Comparison of ENCODE assay signal across 10 mouse cellular contexts in the genomic region with DNA sequence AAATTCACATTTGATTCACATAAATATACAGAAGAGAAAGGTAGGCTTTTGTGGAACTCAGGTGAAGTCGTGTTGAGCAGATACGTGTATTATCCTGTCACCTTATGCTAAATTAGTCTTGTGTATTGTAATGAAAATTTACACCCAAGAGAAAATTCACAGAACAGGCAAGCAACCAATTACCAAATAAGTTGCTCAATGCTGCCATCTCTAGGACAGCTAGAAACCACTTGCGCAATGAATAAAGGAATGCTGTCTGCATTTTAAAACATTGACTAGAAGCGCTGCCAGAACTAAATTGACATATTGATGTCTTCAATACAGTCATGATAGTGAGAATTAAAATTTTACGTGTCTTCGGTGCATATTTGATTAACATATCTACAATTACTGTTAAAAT. TPM values are rescaled to one million over a fixed set of nuclear protein-coding genes. Genes with fewer than 3 reads are reported as not detected.
DNase-seq lines count a peak whose midpoint lies in the region; ATAC-seq and TF ChIP-seq lines count a peak whose summit lies in the region.
"Had no signal": no experiment of that assay in that cellular context is flagged by ENCODE, and none has a peak within 500 bp of the region (broad histone marks: within the 10 kb centered on the region; RNA-seq: fewer than 3 reads in every experiment).

No protein-coding gene starts in this region.

- H3K36me3 ChIP-seq in forebrain, embryonic 14.5 days (ENCODE audit: control insufficient read depth, insufficient read depth, low read length) = no peaks in the 10 kb centered on the region
- 0 out of 2 replicates have a peak, but pooled peaks cover under 1% of the 10 kb centered on the region for H3K36me3 ChIP-seq in forebrain, embryonic 13.5 days (ENCODE audit: poor library complexity, severe bottlenecking)
- H3K36me3 ChIP-seq in liver, embryonic 14.5 days (replicated peaks; ENCODE audit: control insufficient read depth, insufficient read depth, low read depth) = no peaks in the 10 kb centered on the region
- H3K36me3 ChIP-seq in liver, embryonic 12.5 days = no peaks in the 10 kb centered on the region

- peak; percentile 92 for DNase-seq in forebrain, embryonic 14.5 days (ENCODE audit: low spot score)
- no peak for DNase-seq in liver, embryonic 14.5 days (ENCODE audit: low read depth in 3 of 3, low spot score in 3 of 3)
- peak; percentile 41 for DNase-seq in ZHBTc4 (ENCODE audit: low read depth, low spot score)
- DNase-seq in testis, postnatal 14 days (ENCODE audit: low spot score) = no peak

- H3K27me3 ChIP-seq in forebrain, embryonic 14.5 days (replicated peaks; ENCODE audit: control insufficient read depth, insufficient read depth, low read length) = no peaks in the 10 kb centered on the region
- H3K27me3 ChIP-seq in forebrain, embryonic 13.5 days = no peaks in the 10 kb centered on the region
- peaks cover 47% of the 10 kb centered on the region for H3K27me3 ChIP-seq in liver, embryonic 14.5 days (ENCODE audit: control insufficient read depth, insufficient read depth, low read length)
- peaks cover 58% of the 10 kb centered on the region for H3K27me3 ChIP-seq in liver, embryonic 12.5 days (replicated peaks)

- no peak for TF ChIP-seq EP300 in liver, embryonic 14.5 days (IDR thresholded peaks at IDR 0.05; ENCODE audit: low read depth)

- peak; percentile 26; the same call in 1 of the 2 replicates for TF ChIP-seq CTCF in liver, embryonic 14.5 days (IDR thresholded peaks at IDR 0.05; ENCODE audit: low read depth)

- no peak overlapping the region for H3K9ac ChIP-seq in forebrain, embryonic 14.5 days (ENCODE audit: low read length)
- no peak overlapping the region for H3K9ac ChIP-seq in forebrain, embryonic 13.5 days
- no peak overlapping the region for H3K9ac ChIP-seq in liver, embryonic 14.5 days (replicated peaks)
- no peak overlapping the region for H3K9ac ChIP-seq in liver, embryonic 12.5 days
- H3K9ac ChIP-seq: heart, embryonic 13.5 days had no signal

- H3K9me3 ChIP-seq in forebrain, embryonic 14.5 days (replicated peaks; ENCODE audit: control insufficient read depth, low read length) = no peaks in the 10 kb centered on the region
- no peaks in the 10 kb centered on the region for H3K9me3 ChIP-seq in forebrain, embryonic 13.5 days (replicated peaks)
- H3K9me3 ChIP-seq in liver, embryonic 14.5 days (ENCODE audit: control insufficient read depth, low read length) = no peaks in the 10 kb centered on the region
- no peaks in the 10 kb centered on the region for H3K9me3 ChIP-seq in liver, embryonic 12.5 days (replicated peaks)
- H3K9me3 ChIP-seq: heart, embryonic 13.5 days had no signal

- no peak overlapping the region for H3K4me2 ChIP-seq in forebrain, embryonic 14.5 days (ENCODE audit: low read length)
- H3K4me2 ChIP-seq in forebrain, embryonic 13.5 days = no peak overlapping the region
- no peak overlapping the region for H3K4me2 ChIP-seq in liver, embryonic 14.5 days (ENCODE audit: low read depth)
- H3K4me2 ChIP-seq in liver, embryonic 12.5 days = no peak overlapping the region
- H3K4me2 ChIP-seq: heart, embryonic 13.5 days had no signal

- no peak for ATAC-seq in forebrain, embryonic 14.5 days
- ATAC-seq in forebrain, embryonic 13.5 days = no peak
- no peak for ATAC-seq in liver, embryonic 14.5 days (ENCODE audit: insufficient read depth)
- ATAC-seq in liver, embryonic 12.5 days = no peak
- peak; percentile 62 for ATAC-seq in inflammation-experienced regulatory T-cells, adult 6 months
- no peak for ATAC-seq in erythroid progenitor cell, adult 5-6 weeks (replicated peaks; ENCODE audit: low FRiP score, poor library complexity, severe bottlenecking)

- 11% methylated on average over 6 of the region's 6 CpGs for WGBS in forebrain, embryonic 14.5 days
- WGBS in forebrain, embryonic 13.5 days = 7% methylated on average over 6 of the region's 6 CpGs
- 9% methylated on average over 6 of the region's 6 CpGs for WGBS in liver, embryonic 14.5 days (ENCODE audit: insufficient replicate concordance)
- WGBS in liver, embryonic 12.5 days (ENCODE audit: insufficient replicate concordance) = 11% methylated on average over 6 of the region's 6 CpGs

- no peak overlapping the region for H3K4me3 ChIP-seq in forebrain, embryonic 14.5 days (ENCODE audit: low read depth, low read length)
- H3K4me3 ChIP-seq in forebrain, embryonic 13.5 days = no peak overlapping the region
- H3K4me3 ChIP-seq in liver, embryonic 14.5 days (ENCODE audit: insufficient read depth in 1 of 2, low read depth in 2 of 2, low read length in 2 of 2) = no peak overlapping the region
- no peak overlapping the region for H3K4me3 ChIP-seq in liver, embryonic 12.5 days
- H3K4me3 ChIP-seq: heart, embryonic 13.5 days had no signal

- H3K27ac ChIP-seq in forebrain, embryonic 14.5 days (ENCODE audit: low read depth, low read length) = no peak overlapping the region
- H3K27ac ChIP-seq in forebrain, embryonic 13.5 days = no peak overlapping the region
- no peak overlapping the region for H3K27ac ChIP-seq in liver, embryonic 14.5 days
- H3K27ac ChIP-seq in liver, embryonic 12.5 days = no peak overlapping the region
- H3K27ac ChIP-seq: heart, embryonic 13.5 days; macrophage had no signal

- H3K4me1 ChIP-seq in forebrain, embryonic 14.5 days (ENCODE audit: control insufficient read depth, insufficient read depth, low read length) = peaks cover 6% of the 10 kb centered on the region; the same call in 1 of the 2 replicates
- H3K4me1 ChIP-seq in forebrain, embryonic 13.5 days = peaks cover 30% of the 10 kb centered on the region
- no peaks in the 10 kb centered on the region for H3K4me1 ChIP-seq in liver, embryonic 14.5 days (replicated peaks; ENCODE audit: control insufficient read depth in 2 of 2, insufficient read depth in 2 of 2, low read length in 1 of 2)
- peaks cover 9% of the 10 kb centered on the region; the same call in 1 of the 2 replicates for H3K4me1 ChIP-seq in liver, embryonic 12.5 days

RNA-seq across cellular contexts. Expression of a gene that starts 2.9 kb away (rescaled TPM):
- polyA plus RNA-seq in forebrain, embryonic 14.5 days (2014; fragmentation: Nextera tagmentation; extraction: Ambion mirVana) = 6.3 and 7.7 TPM in 2 replicates
- polyA plus RNA-seq in forebrain, embryonic 13.5 days (2015; fragmentation: Nextera tagmentation; extraction: Ambion mirVana) = 9.0 and 10.7 TPM in 2 replicates
- polyA plus RNA-seq in liver, embryonic 14.5 days (2012; rRNA removed) = 0.93 and 0.94 TPM in 2 replicates
- 0.61 and 0.66 TPM in 2 replicates for polyA plus RNA-seq in liver, embryonic 14.5 days (2014; fragmentation: Nextera tagmentation; extraction: Ambion mirVana)
- polyA plus RNA-seq in liver, embryonic 12.5 days (2016; fragmentation: Nextera tagmentation; extraction: Ambion mirVana) = 1.8 and 1.9 TPM in 2 replicates
- polyA plus RNA-seq in inflammation-experienced regulatory T-cells, adult 6 months (2017; shearing (Covaris generic)) = not detected
- 0.84 TPM in 1 of 2 replicates, not detected in the other for total RNA-seq in erythroid progenitor cell, adult 5-6 weeks (2015; ENCODE audit: low replicate concordance)
- total RNA-seq in erythroid progenitor cell, adult 5-6 weeks (2017; ENCODE audit: low replicate concordance) = 0.26 TPM in 1 of 2 replicates, not detected in the other
- polyA plus RNA-seq: macrophage had no signal

RNA-seq across cellular contexts. Expression of a gene that starts 22.1 kb away (rescaled TPM):
- 4.0 and 4.2 TPM in 2 replicates for polyA plus RNA-seq in forebrain, embryonic 14.5 days (2014; fragmentation: Nextera tagmentation; extraction: Ambion mirVana)
- polyA plus RNA-seq in forebrain, embryonic 13.5 days (2015; fragmentation: Nextera tagmentation; extraction: Ambion mirVana) = 5.7 and 6.3 TPM in 2 replicates
- polyA plus RNA-seq in liver, embryonic 14.5 days (2012; rRNA removed) = 4.7 and 5.8 TPM in 2 replicates
- 4.9 and 5.4 TPM in 2 replicates for polyA plus RNA-seq in liver, embryonic 14.5 days (2014; fragmentation: Nextera tagmentation; extraction: Ambion mirVana)
- polyA plus RNA-seq in liver, embryonic 12.5 days (2016; fragmentation: Nextera tagmentation; extraction: Ambion mirVana) = 11.8 and 13.3 TPM in 2 replicates
- polyA plus RNA-seq in inflammation-experienced regulatory T-cells, adult 6 months (2017; shearing (Covaris generic)) = 10 to 100 TPM; 15.3 to 21.5 (median 20.5) TPM
- total RNA-seq in erythroid progenitor cell, adult 5-6 weeks (2015; ENCODE audit: low replicate concordance) = 12.2 and 13.0 TPM in 2 replicates
- total RNA-seq in erythroid progenitor cell, adult 5-6 weeks (2017; ENCODE audit: low replicate concordance) = 7.1 and 9.8 TPM in 2 replicates

Comparison
In these comparisons a context has a peak if more than half of its experiments do, and no peak if none do; other contexts are left out.
1. DNase-seq: peak in forebrain, embryonic 14.5 days (single experiment) and ZHBTc4 (single experiment); none in liver, embryonic 14.5 days (0 of 3) and testis, postnatal 14 days (single experiment).